Mouse (Mus musculus) brain, embryonic 14.5 days (tissue): ENCODE measurements around the gene Pde10a.

Source experiments
- CTCF ChIP-seq: fragments of 200-500 bp; IDR thresholded peaks from 2 replicates; pipeline ENCODE4 v1.5.1; 2012; ENCODE audit warnings: inconsistent platforms, mild to moderate bottlenecking, moderate library complexity, borderline replicate concordance; ENCODE audit not compliant: insufficient read depth, insufficient read length; ENCODE audit errors: extremely low read depth
- POLR2A ChIP-seq: fragments of 200-500 bp; IDR thresholded peaks from 2 replicates; pipeline ENCODE4 v1.6.1; 2012; ENCODE audit warnings: mild to moderate bottlenecking, inconsistent platforms, borderline replicate concordance; ENCODE audit not compliant: poor library complexity, insufficient read depth, insufficient read length, severe bottlenecking; ENCODE audit errors: extremely low read depth

DNA sequence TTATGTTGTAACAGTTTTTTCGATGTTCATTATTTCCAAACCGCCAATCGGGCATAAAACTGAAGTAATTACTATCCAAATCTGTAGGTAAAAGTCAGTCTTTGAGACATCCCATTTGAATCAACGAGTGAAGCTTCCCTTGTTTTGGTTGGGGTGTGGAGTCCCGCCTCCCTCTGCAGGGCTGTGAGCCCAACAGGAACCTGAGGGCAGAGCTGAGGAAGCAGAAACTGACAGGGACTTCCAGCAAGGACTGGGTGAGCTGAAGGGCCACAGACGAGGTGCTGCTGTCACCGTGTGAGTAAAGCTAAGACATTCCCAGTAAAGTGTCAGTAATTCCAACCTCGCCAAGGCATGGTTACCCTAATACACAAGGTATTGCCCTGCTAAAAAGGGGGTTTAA, 313.1 kb downstream of the Pde10a start:
- TF ChIP-seq CTCF (no peak), POLR2A (no peak)
